21 mouse cellular contexts compared by ENCODE assay signal in genomic region chr14:79500756-79501155, GRCm38 (mm10). TPM values are rescaled to one million over a fixed set of nuclear protein-coding genes. Genes with fewer than 3 reads are reported as not detected.
DNase-seq lines count a peak whose midpoint lies in the region; ATAC-seq lines count a peak whose summit lies in the region.
"Had no signal": no experiment of that assay in that cellular context is flagged by ENCODE, and none has a peak within 500 bp of the region (broad histone marks: within the 10 kb centered on the region; RNA-seq: fewer than 3 reads in every experiment).

No protein-coding gene starts in this region.

- no peak for DNase-seq in liver, embryonic 11.5 days (ENCODE audit: low spot score)
- DNase-seq in liver, result no peak
- DNase-seq in kidney, postnatal 14 days, result no peak
- no peak for DNase-seq in frontal cortex, postnatal 14 days (ENCODE audit: low spot score in 2 of 2)
- DNase-seq in spleen, postnatal 36 days (ENCODE audit: low spot score in 2 of 2), result no peak
- DNase-seq: adrenal gland, adult 2 months; adrenal gland, postnatal 25 days; cerebellum, adult 18-20 months; cerebellum, postnatal 10 days; embryo, embryonic 11 days; gastrocnemius, postnatal 10 days had no signal

- 40% methylated on average over 4 of the region's 4 CpGs for WGBS in liver, embryonic 11.5 days
- WGBS in liver, embryonic 15.5 days (ENCODE audit: insufficient replicate concordance), result 19% methylated on average over 4 of the region's 4 CpGs

- peaks cover 20% of the 10 kb centered on the region for H3K4me1 ChIP-seq in liver, embryonic 11.5 days (replicated peaks; ENCODE audit: control insufficient read depth, insufficient read depth, low read length)
- peaks cover 76% of the 10 kb centered on the region for H3K4me1 ChIP-seq in liver, embryonic 15.5 days (replicated peaks)
- H3K4me1 ChIP-seq: forebrain, embryonic 10.5 days had no signal

- H3K27me3 ChIP-seq in liver, embryonic 11.5 days (replicated peaks; ENCODE audit: control insufficient read depth, insufficient read depth, low read length), result no peaks in the 10 kb centered on the region
- H3K27me3 ChIP-seq in liver, embryonic 15.5 days, result no peaks in the 10 kb centered on the region
- H3K27me3 ChIP-seq: embryonic facial prominence, embryonic 15.5 days; heart, embryonic 13.5 days; hindbrain, embryonic 13.5 days had no signal

- H3K9ac ChIP-seq in liver, embryonic 11.5 days (ENCODE audit: low read depth, low read length), result no peak overlapping the region
- no peak overlapping the region for H3K9ac ChIP-seq in liver, embryonic 15.5 days
- H3K9ac ChIP-seq: embryonic facial prominence, embryonic 15.5 days; heart, embryonic 13.5 days; hindbrain, embryonic 13.5 days had no signal

- H3K27ac ChIP-seq in liver, embryonic 11.5 days (ENCODE audit: low read depth, low read length), result no peak overlapping the region
- H3K27ac ChIP-seq in liver, embryonic 15.5 days (replicated peaks), result peak overlapping the region; percentile 8; the same call in 1 of the 2 replicates
- H3K27ac ChIP-seq: embryonic facial prominence, embryonic 15.5 days; forebrain, embryonic 10.5 days; heart, embryonic 13.5 days; hindbrain, embryonic 13.5 days; hindbrain, postnatal 0 days had no signal

- H3K4me3 ChIP-seq in liver, embryonic 11.5 days (ENCODE audit: low read depth, low read length), result no peak overlapping the region
- no peak overlapping the region for H3K4me3 ChIP-seq in liver, embryonic 15.5 days (replicated peaks)
- H3K4me3 ChIP-seq: embryonic facial prominence, embryonic 15.5 days; erythroblast, embryonic 14.5 days; forebrain, embryonic 10.5 days; heart, embryonic 13.5 days; hindbrain, embryonic 13.5 days had no signal

- no peaks in the 10 kb centered on the region for H3K36me3 ChIP-seq in liver, embryonic 11.5 days (ENCODE audit: control insufficient read depth, insufficient read depth, low read length)
- peaks cover 18% of the 10 kb centered on the region for H3K36me3 ChIP-seq in liver, embryonic 15.5 days (replicated peaks)
- H3K36me3 ChIP-seq: forebrain, embryonic 10.5 days; hindbrain, embryonic 13.5 days had no signal

- H3K9me3 ChIP-seq in liver, embryonic 11.5 days (ENCODE audit: control insufficient read depth, low read length), result no peaks in the 10 kb centered on the region
- H3K9me3 ChIP-seq in liver, embryonic 15.5 days (replicated peaks), result no peaks in the 10 kb centered on the region
- H3K9me3 ChIP-seq: embryonic facial prominence, embryonic 15.5 days; forebrain, embryonic 10.5 days; heart, embryonic 13.5 days; hindbrain, embryonic 13.5 days had no signal

- ATAC-seq in liver, embryonic 11.5 days (replicated peaks; ENCODE audit: low FRiP score), result peak; percentile 50; the same call in 1 of the 2 replicates
- 0 out of 2 replicates have a peak, but pooled peaks have one; percentile 7 for ATAC-seq in common myeloid progenitor, adult 5-6 weeks (replicated peaks; ENCODE audit: low read depth, poor library complexity, severe bottlenecking)
- ATAC-seq in liver, embryonic 15.5 days (ENCODE audit: insufficient read depth), result no peak
- peak; percentile 48 for ATAC-seq in megakaryocyte-erythroid progenitor cell, adult 5-6 weeks (replicated peaks; ENCODE audit: low FRiP score, low TSS enrichment, poor library complexity, severe bottlenecking)
- ATAC-seq: forebrain, embryonic 14.5 days; hindbrain, postnatal 0 days had no signal

- H3K4me2 ChIP-seq in liver, embryonic 11.5 days, result no peak overlapping the region
- H3K4me2 ChIP-seq in liver, embryonic 15.5 days, result 0 out of 2 replicates have a peak overlapping the region, but pooled peaks have one; percentile 0
- H3K4me2 ChIP-seq: embryonic facial prominence, embryonic 15.5 days; heart, embryonic 13.5 days; hindbrain, embryonic 13.5 days had no signal

RNA-seq across cellular contexts. Expression of gene Wbp4, which starts 19.4 kb away (rescaled TPM):
- polyA plus RNA-seq in liver, embryonic 11.5 days (2014; fragmentation: Nextera tagmentation; extraction: Ambion mirVana), result 35.8 and 38.7 TPM in 2 replicates
- total RNA-seq in common myeloid progenitor, adult 5-6 weeks (2017), result 81.4 and 84.9 TPM in 2 replicates
- 11.2 and 13.5 TPM in 2 replicates for polyA plus RNA-seq in liver, embryonic 15.5 days (2015; fragmentation: Nextera tagmentation; extraction: Ambion mirVana)
- total RNA-seq in megakaryocyte-erythroid progenitor cell, adult 5-6 weeks (2014; fragmentation: Nextera tagmentation), result 26.9 and 33.8 TPM in 2 replicates
- total RNA-seq in megakaryocyte-erythroid progenitor cell, adult 5-6 weeks (2017), result 57.3 and 94.9 TPM in 2 replicates

RNA-seq across cellular contexts. Expression of gene Elf1, which starts 19.8 kb away (rescaled TPM):
- 22.7 and 25.3 TPM in 2 replicates for polyA plus RNA-seq in liver, embryonic 11.5 days (2014; fragmentation: Nextera tagmentation; extraction: Ambion mirVana)
- total RNA-seq in common myeloid progenitor, adult 5-6 weeks (2017), result 270 and 285 TPM in 2 replicates
- 10.7 and 10.9 TPM in 2 replicates for polyA plus RNA-seq in liver, embryonic 15.5 days (2015; fragmentation: Nextera tagmentation; extraction: Ambion mirVana)
- total RNA-seq in megakaryocyte-erythroid progenitor cell, adult 5-6 weeks (2014; fragmentation: Nextera tagmentation), result 51.9 and 58.5 TPM in 2 replicates
- total RNA-seq in megakaryocyte-erythroid progenitor cell, adult 5-6 weeks (2017), result 111 and 178 TPM in 2 replicates

RNA-seq across cellular contexts. Expression of gene Kbtbd6, which starts 49.1 kb away (rescaled TPM):
- 4.1 and 4.3 TPM in 2 replicates for polyA plus RNA-seq in liver, embryonic 11.5 days (2014; fragmentation: Nextera tagmentation; extraction: Ambion mirVana)
- total RNA-seq in common myeloid progenitor, adult 5-6 weeks (2017), result 2.9 and 7.1 TPM in 2 replicates
- 3.8 and 4.0 TPM in 2 replicates for polyA plus RNA-seq in liver, embryonic 15.5 days (2015; fragmentation: Nextera tagmentation; extraction: Ambion mirVana)
- 3.3 and 4.0 TPM in 2 replicates for total RNA-seq in megakaryocyte-erythroid progenitor cell, adult 5-6 weeks (2014; fragmentation: Nextera tagmentation)
- total RNA-seq in megakaryocyte-erythroid progenitor cell, adult 5-6 weeks (2017), result 4.4 and 5.1 TPM in 2 replicates
